Mouse (Mus musculus) induced T-regulatory cell, adult 2 months (primary cell): ENCODE results near the gene Cfap221.

Experiments
- DNase-seq: peaks from one replicate; pipeline ENCODE4 v3.0.0-alpha.2; 2012; ENCODE audit warnings: low read depth

The Cfap221 gene

GRCm38 (mm10) chr1:119996798-119997581 lies at the start of gene Cfap221:
TSS of gene Cfap221 (minus strand) at chr1:119997234.
- peak; percentile 23 for DNase-seq

DNA sequence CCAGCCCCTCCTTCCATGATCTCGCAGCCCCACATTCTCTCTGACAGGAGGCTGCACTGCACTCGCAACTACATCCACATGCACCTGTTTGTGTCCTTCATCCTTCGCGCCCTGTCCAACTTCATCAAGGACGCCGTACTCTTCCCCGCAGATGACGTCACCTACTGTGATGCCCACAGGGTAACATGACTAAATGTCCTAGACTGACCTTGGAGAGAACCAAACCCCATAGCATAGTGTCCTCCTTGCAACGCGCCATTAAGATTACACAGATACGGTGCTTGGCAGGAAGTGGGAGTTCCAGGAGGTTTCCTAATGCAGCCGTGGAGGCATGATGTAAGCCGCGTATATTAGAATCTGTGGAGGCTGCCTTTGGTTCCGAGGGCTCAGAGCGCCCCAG lies 47.5 kb upstream of the Cfap221 start:
- DNase-seq, result no peak

DNA sequence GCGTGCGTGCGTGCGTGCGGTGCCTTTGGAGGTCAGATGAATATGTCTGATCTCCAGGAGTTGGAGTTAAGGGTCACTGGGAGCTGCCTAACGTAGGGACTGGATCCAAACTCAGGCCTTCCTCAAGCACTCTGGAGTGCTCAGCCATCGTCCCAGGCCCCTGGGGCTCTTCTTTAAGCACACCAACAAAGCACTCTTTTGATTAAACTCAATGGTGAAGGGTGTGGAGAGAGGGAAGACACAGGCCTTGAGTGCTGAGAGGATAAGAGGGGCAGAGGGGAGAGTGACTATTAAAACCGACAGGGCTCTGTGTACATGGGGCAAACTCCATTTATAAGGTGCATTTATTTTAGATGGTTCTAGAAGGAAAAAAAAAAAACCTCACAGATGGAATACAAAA lies 45.4 kb upstream of the Cfap221 start:
- no peak for DNase-seq

GRCm38 (mm10) chr1:120038594-120038993 lies 41.6 kb upstream of the Cfap221 start:
- no peak for DNase-seq

- DNase-seq, result no peak
Measured at GRCm38 (mm10) chr1:120037021-120037683, 40.1 kb upstream of the Cfap221 start.

DNA sequence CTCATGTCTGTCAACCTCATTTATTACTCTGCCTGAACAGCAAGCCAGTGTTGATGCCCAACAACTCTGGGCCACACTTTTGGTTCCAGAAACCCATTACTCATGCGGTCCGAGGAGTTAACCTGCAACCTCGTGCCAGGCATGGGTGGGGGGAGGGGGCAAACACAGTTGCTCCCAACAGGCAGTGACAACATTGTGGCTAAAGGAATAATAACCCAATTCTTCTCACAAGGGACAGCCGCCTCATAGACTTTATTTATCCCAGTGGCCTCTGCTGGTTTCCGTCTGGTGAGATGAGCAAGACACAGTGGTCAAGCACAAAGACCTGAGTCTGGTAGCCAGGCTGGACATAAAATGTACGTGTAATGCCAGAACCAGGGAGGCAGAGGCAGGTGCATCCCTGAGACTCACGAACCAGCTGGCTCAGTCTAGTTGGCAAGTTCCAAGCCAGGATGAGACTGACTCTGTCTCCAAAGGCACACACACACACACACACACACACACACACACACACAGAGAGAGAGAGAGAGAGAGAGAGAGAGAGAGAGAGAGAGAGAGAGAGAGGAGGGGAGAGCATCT lies 38.5 kb upstream of the Cfap221 start:
- no peak for DNase-seq

DNA sequence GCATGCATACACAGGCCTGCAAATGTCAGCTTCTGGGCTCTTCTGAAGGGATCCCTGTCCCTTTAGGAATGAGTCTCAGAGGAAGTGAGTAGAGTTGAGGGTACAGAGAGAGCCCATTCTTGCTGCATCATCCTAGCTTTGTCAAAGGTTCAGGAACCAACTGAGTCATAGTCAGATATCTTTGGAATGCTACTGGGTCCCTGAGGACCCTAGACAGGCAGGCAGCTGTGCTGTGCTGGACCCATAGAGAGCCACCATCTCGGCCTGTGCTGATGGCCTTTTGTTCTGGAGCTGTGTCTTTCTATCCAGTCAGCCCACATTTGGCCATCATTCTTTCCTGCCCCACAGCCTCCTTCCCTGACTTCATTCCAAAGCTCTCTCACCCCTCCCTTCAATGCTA lies 37.8 kb upstream of the Cfap221 start:
- DNase-seq, result no peak

GRCm38 (mm10) chr1:120033469-120033854 lies 36.4 kb upstream of the Cfap221 start:
- no peak for DNase-seq

GRCm38 (mm10) chr1:120032804-120033468 lies 35.9 kb upstream of the Cfap221 start:
- DNase-seq, result peak; percentile 82

DNA sequence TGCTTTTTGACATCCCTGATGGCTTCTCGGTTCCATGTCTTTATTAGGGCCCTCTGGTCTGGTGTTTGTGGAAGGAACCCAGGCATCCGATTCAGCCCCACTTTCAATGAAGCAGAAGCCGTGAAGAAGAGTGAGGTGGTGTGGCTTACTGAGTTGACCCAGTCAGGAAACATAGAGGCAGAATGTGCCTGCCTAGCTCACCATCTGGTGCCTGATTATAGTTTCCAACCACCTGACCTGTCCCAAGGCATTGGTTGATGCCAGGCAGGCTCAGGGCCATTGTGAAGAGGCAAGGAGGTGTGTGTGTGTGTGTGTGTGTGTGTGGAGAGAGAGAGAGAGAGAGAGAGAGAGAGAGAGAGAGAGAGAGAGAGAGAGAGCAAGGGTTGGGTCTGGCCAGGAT lies 33.4 kb upstream of the Cfap221 start:
- no peak for DNase-seq

GRCm38 (mm10) chr1:120027693-120028092 lies 30.7 kb upstream of the Cfap221 start:
- DNase-seq, result no peak

- DNase-seq, result no peak
Measured at GRCm38 (mm10) chr1:120025050-120025439, 28.0 kb upstream of the Cfap221 start.

DNA sequence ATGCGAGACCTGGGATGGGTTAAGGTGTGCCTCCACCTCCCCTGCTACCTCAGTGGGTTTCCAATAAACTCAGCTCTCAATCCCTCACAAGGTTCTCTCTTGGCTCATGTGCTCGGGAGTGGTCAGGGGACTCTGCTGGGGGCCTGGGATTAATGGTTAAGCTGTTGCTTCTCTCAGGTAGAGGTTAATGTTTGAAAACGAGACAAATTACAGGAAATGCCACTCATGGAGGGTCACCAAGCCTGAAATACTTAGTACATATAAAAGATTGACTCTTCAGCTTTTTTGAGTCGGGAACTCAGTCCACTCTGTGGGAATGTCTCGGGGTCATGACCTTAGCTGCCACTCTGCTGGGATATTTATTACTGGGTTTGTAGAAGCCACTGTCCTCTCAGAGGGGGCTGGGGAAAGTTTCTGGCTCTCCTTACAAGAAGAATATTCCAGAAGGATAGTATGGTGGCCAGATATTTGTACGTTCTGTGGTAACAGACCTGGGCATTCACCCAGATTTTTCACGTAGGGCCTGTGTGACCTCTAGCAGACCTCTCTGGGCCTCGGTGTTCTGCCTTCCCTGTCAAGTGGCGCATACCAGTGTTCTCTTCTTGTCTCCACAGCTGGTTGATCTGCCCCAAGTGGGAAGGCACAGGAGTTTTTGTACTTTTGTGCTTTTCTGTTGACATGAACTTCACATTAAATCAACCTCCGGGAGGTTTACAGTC lies 27.5 kb upstream of the Cfap221 start:
- DNase-seq, result no peak

DNA sequence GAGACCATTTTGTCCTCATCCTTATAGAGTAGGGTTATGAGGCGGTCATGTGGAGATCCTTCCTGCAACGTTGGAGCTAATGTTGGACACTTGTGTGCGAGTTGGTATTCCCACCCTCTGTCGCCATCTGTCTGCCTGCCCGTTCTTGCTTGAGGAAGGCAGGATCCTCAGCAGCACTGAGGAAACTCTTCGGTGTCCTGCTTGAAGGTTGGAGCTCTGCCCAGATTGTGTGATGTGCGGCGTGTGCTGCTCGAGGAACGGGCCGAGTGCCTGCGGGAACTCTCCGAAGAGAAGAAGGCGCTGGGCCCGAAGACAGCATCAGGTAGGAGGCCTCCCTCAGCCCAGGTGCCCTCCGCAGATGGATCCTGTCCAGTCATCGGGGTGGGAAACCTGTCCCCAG lies 24.9 kb upstream of the Cfap221 start:
- DNase-seq, result no peak

- DNase-seq, result no peak
Measured at GRCm38 (mm10) chr1:120020322-120020897, 23.4 kb upstream of the Cfap221 start.

- no peak for DNase-seq
Measured at GRCm38 (mm10) chr1:120019428-120019827, 22.4 kb upstream of the Cfap221 start.

- DNase-seq, result no peak
Measured at GRCm38 (mm10) chr1:120018900-120019299, 21.9 kb upstream of the Cfap221 start.

- DNase-seq, result peak; percentile 20
Measured at GRCm38 (mm10) chr1:120016240-120016639, 19.2 kb upstream of the Cfap221 start.

- peak; percentile 54 for DNase-seq
Measured at GRCm38 (mm10) chr1:120013111-120013510, 16.1 kb upstream of the Cfap221 start.

DNA sequence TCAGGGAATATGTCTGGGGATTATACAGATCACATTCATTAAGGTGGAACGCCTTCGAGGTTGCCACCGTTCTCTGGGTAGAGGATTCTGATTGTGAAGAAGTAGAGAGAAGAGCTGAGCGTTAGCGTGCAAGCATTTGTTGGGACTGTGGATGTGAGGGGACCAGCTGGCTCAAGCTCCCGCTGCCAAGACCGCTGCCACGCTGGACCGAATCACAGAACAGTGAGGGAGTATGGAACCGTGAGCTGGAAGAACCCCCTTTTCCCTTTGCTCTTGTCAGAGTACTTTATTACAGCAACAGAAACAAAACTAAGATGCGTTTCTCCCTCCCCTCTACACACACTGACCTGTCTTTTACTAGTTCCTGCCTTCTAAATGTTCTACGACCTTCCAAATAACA lies 15.6 kb upstream of the Cfap221 start:
- DNase-seq, result no peak

DNA sequence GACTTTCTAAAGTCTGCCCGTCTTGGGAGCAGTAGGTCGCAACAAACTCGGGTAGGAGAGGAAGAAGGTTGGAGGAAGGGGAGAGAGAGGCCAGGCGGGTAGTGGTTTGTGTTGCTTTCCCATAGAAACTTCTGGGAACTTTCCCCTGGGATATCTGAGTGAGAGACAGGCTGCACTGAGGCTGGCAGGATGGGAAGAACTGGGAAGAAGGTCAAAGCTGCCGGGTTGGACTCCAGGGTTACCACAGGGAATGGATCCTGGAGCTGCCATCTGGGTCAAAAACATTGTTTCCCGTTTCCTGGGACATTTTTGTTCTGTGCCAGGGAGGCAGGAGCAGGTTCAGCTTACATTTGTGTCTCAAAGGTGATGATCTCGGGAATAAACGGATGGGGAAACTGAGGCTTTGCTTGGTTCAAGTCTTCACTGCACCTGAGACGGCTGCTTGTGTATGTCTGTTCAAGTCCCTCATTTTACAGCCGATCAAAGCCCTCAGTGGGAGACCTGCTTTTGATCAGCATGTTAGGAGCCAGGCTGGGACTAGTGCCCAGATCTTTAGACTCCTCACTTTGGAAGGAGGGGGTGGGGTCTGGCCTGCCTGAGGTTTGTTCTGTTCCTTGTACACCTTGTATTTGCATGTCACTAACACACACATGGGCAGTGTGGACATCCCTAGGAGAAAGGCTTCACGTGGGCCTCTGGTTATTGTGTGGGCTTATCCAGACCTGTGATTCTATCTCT lies 11.0 kb upstream of the Cfap221 start:
- no peak for DNase-seq
